Mouse (Mus musculus): Measurements from ENCODE around the gene Chtf18. TPM values are rescaled to one million over a fixed set of nuclear protein-coding genes. Genes with fewer than 3 reads are reported as not detected.

The Chtf18 gene
- polyA plus RNA-seq (2017; shearing (Covaris generic)), result 6.7 TPM

DNA sequence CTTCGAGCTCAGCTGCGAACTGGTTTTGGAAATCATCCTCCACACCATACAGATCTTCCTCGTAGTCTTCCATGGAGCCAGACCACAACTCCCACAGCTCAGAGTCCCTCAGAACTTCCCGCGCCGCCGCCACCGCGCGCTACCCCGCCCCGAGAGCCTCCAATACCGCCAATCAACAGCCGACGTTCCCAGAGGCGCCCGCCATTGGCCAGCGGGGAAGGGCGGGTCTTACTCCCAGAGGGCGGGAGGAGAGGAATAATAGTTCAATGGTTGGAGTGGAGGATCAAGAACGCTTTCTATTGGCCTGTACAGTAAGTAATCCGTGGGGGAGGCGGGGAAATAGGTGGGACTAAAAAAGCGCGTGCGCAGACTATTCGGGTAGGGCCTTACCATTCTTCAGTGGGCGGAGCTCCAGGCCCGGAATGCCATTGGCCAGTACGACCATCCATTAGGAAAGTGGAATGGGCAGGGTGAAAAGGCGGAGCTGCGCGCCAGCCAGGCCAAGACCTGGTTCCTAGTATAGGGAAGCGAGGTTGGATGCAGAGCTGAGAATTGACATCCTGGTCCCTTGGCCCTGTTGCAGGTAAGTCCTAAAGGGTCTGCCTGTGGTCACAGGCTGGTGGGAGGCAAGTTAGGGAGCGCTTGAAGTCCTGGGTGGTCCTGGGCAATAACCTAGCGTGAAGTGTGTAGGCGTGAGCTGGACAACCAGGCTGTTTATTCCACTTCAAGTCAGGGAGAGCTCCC is at the start of gene Chtf18, which contains the start of gene Rpusd1:
Gene Chtf18 (minus strand): TSS at position 155 of the 744 bp plus-strand sequence.
Gene Rpusd1 (plus strand): TSS at position 406 of the 744 bp plus-strand sequence.

DNA sequence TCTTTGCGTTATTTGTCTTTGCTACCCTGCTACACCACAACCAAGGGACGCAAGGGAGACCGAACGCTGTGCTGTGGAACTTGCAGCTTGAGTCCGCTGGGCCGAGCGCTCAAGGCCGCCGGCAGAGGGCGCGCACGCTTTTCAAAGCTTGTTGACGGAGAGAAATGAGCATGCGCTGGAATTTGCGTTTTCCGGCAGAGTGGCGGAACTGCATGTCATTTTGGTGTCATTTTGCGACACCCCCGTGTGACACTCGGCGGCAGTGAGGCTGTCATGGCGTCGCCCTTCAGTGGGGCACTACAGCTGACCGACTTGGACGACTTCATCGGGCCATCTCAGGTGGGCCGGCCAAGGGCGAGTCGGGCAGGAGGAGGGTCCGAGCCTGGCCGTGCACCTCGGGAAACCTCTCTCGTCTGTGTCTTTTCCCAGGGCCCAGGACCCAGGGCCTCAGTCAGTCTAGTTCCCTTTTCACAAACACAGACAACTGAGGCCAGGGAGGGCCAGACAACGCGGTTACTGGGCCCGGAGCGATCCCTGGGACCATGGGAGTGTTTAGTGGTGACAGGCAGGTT is 46.4 kb upstream of the Chtf18 start, which contains the start of gene Narfl:
Gene Narfl (plus strand): TSS at position 228 of the 572 bp plus-strand sequence.

DNA sequence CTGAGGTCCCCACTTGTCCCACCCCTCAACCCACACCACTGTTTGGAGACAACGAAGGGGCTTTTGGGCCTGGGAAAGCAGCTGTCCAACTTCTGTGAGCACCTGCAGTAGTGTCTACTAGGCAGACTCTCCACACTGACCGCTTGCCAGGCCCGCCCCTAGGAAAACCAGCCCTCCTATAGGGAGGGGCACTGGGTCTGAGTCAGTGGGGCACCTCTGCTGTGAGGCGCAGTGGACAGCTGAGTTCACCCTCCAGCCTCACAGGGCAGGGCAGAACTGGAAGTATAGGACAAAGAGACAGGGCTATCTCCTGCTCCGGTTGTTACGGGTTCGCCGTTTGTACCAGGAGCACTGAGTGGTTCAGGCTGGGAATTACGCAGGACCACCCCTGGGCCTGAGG is 27.0 kb upstream of the Chtf18 start, which contains the start of gene Msln:
Gene Msln (minus strand): TSS at position 138 of the 400 bp plus-strand sequence.

DNA sequence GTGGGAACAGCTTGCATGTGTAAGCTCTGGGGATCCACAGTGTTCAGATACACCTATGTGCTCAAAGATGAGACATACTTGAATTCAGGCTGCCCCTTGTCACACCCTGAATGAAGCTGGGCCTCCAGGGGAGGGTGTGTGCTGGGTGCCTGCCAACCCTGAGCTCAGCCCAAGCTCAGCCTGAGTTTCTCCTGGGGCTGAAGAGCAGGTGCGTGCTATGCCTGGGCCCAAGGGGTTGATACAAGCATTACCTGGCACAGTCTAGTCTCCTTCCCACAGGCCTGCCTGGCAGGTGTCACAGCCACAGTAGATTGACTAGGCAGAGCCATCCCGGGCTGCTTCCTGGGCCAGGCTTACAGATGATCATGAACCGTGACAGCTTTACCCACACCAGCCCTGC is 8.5 kb upstream of the Chtf18 start, which contains the start of gene Mslnl:
Gene Mslnl (plus strand): TSS at position 298 of the 400 bp plus-strand sequence.

DNA sequence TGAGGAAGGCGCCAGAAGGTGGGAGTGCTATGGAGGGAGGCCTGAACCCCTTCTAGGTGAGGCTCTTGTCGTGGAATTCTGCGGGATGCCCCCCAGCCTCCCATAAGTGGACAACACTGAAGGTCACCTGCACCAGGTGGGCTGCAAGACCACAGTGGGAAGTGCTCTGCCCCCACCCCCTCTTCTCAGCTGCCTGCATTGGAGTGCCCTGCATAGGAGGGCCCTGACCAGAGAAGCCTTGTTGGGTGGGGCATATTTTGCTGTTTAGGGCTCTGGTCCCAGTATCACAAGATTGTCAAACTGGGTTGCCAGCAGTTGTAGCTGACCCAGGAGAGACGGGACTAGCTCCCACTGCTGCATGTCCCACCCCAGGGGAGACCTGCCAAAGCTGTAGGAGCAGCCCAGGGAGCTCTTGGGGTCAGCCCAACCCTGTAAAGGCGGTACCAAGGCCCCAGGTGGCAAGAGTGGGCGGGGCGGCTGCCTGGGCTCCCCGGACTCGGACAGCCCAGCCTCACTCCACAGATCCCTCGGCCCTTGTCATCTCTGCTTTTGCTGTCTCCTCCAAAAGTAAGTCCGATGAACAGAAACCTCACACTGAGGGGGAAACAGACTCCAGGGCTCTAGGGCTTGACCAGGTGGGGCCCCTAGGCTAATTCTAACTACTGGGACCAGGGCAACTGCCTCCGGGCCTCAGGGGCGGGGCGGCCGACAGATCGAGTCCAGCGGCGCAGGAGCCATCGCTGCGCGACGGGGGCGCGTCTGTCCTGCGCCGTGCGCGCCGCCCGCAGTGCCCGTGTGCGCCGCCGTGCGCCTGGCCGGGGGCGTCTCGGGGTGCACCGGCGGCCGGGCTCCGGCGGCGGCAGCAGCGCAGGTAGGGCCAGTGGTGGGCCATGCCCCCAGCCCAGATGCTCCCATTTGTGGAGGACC is 10.2 kb downstream of the Chtf18 start, which contains the start of gene Gng13:
Gene Gng13 (plus strand): TSS at position 461 of the 927 bp plus-strand sequence.

Other genes starting within 250 kb of the Chtf18 start
- not detected for gene Sstr5, start 230.1 kb downstream of the Chtf18 start, polyA plus RNA-seq (2017; shearing (Covaris generic))
- not detected for gene Sox8, start 156.7 kb downstream of the Chtf18 start, polyA plus RNA-seq (2017; shearing (Covaris generic))
- gene Lmf1, start 148.3 kb downstream of the Chtf18 start, polyA plus RNA-seq (2017; shearing (Covaris generic)), result 25.6 TPM
- not detected for gene Gng13, start 10.2 kb downstream of the Chtf18 start, polyA plus RNA-seq (2017; shearing (Covaris generic))
- gene Rpusd1, start 251 bp upstream of the Chtf18 start, polyA plus RNA-seq (2017; shearing (Covaris generic)), result 19.7 TPM
- 0.17 TPM for gene Mslnl, start 8.6 kb upstream of the Chtf18 start, polyA plus RNA-seq (2017; shearing (Covaris generic))
- gene Msln, start 27.0 kb upstream of the Chtf18 start, polyA plus RNA-seq (2017; shearing (Covaris generic)), result not detected
- 28.0 TPM for gene Narfl, start 46.4 kb upstream of the Chtf18 start, polyA plus RNA-seq (2017; shearing (Covaris generic))
- gene Haghl, start 58.3 kb upstream of the Chtf18 start, polyA plus RNA-seq (2017; shearing (Covaris generic)), result 38.4 TPM
- gene Ccdc78, start 59.2 kb upstream of the Chtf18 start, polyA plus RNA-seq (2017; shearing (Covaris generic)), result 0.83 TPM
- 245 TPM for gene Fam173a, start 65.5 kb upstream of the Chtf18 start, polyA plus RNA-seq (2017; shearing (Covaris generic))
- not detected for gene AC134908.4, start 68.2 kb upstream of the Chtf18 start, polyA plus RNA-seq (2017; shearing (Covaris generic))
- gene Metrn, start 69.7 kb upstream of the Chtf18 start, polyA plus RNA-seq (2017; shearing (Covaris generic)), result 9.6 TPM
- gene Fbxl16, start 81.7 kb upstream of the Chtf18 start, polyA plus RNA-seq (2017; shearing (Covaris generic)), result not detected
- gene Wdr24, start 96.2 kb upstream of the Chtf18 start, polyA plus RNA-seq (2017; shearing (Covaris generic)), result 45.9 TPM
- gene Jmjd8, start 101.4 kb upstream of the Chtf18 start, polyA plus RNA-seq (2017; shearing (Covaris generic)), result 42.2 TPM
- gene Stub1, start 106.0 kb upstream of the Chtf18 start, polyA plus RNA-seq (2017; shearing (Covaris generic)), result 91.2 TPM
- gene Rhbdl1, start 109.9 kb upstream of the Chtf18 start, polyA plus RNA-seq (2017; shearing (Covaris generic)), result 0.57 TPM
- gene Gm20683, start 114.3 kb upstream of the Chtf18 start, polyA plus RNA-seq (2017; shearing (Covaris generic)), result 0.75 TPM
- gene Rhot2, start 117.4 kb upstream of the Chtf18 start, polyA plus RNA-seq (2017; shearing (Covaris generic)), result 50.2 TPM
- gene Wdr90, start 134.1 kb upstream of the Chtf18 start, polyA plus RNA-seq (2017; shearing (Covaris generic)), result 7.3 TPM
- gene Mcrip2, start 141.3 kb upstream of the Chtf18 start, polyA plus RNA-seq (2017; shearing (Covaris generic)), result 5.7 TPM
- 95.5 TPM for gene Mettl26, start 147.7 kb upstream of the Chtf18 start, polyA plus RNA-seq (2017; shearing (Covaris generic))
- gene Wfikkn1, start 153.4 kb upstream of the Chtf18 start, polyA plus RNA-seq (2017; shearing (Covaris generic)), result 1.0 TPM
- gene Rab40c, start 192.3 kb upstream of the Chtf18 start, polyA plus RNA-seq (2017; shearing (Covaris generic)), result 5.1 TPM
- 71.1 TPM for gene Pigq, start 217.5 kb upstream of the Chtf18 start, polyA plus RNA-seq (2017; shearing (Covaris generic))
- not detected for gene Nhlrc4, start 217.5 kb upstream of the Chtf18 start, polyA plus RNA-seq (2017; shearing (Covaris generic))
- gene A930017K11Rik, start 225.1 kb upstream of the Chtf18 start, polyA plus RNA-seq (2017; shearing (Covaris generic)), result not detected

Measured in activated CD4-positive, CD25-positive, alpha-beta regulatory T cell, adult 9 weeks (primary cell).